Mouse (Mus musculus): ENCODE data around the gene S100pbp.

S100pbp gene

DNA sequence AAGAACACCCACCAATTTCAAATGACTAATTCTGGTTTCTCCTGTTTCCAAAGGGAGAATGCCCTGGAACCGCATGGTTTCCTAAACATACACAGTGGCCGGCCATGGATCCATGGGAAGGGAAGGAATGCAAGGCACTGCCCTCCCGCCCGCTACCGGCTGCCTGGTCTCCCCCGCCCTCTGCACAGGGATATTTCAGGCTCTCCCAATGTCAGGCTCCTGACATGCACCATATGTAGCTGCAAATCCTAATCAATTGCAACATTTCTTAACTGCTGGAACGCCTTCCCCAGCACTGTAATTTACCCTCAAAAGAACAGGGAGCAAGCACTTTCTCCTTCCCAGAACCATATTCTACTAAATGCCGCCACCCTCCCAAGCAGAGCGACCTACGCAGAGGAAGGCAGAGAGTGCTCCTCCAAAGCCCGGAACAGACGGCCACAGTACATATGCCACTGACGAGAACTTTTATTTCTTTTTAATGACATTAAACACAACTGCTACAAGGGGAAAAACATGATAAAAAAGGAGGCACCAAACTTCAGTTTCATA lies 41.9 kb downstream of the S100pbp start:
- no peak for DNase-seq (ENCODE audit: inconsistent ontology term)

DNA sequence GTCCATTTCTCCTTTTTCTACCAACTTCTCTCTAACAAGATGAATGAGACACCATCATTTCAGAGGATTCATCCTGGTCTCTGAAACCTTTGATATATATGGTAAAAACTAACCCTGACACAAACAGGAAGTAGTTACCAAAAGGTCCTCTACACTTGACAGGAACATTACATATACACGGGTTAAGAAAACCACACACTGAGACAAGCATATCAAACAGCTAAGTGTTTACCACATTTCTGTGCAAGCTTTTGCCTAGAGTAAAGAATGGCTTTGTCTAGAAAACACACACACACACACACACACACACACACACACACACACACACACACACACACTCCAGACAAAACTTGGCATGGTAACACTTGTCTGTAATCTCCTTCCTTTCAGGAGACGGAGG lies 43.1 kb downstream of the S100pbp start:
- DNase-seq (ENCODE audit: inconsistent ontology term): no peak

DNA sequence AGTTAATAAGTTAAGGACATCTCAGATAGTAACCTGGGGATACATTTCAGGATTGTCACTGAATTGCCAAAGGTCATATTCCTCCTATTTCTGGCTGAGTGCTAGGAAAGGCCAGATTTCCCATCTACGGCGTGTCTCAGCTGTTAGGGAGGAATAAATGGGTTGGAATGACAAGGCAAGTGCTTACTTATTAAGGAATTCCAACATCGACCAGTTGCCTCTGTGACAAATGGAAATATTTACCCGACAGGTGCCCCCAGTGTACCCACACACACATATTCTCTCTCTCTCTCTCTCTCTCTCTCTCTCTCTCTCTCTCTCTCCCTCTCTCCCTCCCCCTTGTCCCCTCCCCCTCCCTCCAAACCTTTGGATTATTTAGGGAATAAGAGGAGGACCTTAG lies 43.6 kb downstream of the S100pbp start:
- DNase-seq (ENCODE audit: inconsistent ontology term): no peak

DNA sequence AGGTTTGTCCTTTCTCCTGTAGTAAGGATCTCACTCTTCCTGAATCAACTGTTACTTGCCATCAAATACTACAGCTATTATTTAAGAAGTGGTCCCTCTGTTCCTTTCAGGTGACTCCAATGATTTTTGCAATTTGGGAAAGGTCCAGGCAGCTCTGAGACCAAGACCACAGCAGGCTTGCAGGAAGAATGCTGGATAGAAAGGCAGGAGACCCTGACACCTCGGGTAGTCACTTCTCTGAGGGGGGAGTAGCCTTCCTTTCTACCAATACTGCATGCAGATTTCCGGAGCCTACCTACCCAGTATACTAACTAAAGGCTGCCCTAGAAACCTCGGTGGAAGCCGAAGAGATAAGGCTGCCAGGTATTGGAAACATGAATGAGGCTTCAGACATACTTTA lies 44.1 kb downstream of the S100pbp start:
- DNase-seq (ENCODE audit: inconsistent ontology term): no peak

DNA sequence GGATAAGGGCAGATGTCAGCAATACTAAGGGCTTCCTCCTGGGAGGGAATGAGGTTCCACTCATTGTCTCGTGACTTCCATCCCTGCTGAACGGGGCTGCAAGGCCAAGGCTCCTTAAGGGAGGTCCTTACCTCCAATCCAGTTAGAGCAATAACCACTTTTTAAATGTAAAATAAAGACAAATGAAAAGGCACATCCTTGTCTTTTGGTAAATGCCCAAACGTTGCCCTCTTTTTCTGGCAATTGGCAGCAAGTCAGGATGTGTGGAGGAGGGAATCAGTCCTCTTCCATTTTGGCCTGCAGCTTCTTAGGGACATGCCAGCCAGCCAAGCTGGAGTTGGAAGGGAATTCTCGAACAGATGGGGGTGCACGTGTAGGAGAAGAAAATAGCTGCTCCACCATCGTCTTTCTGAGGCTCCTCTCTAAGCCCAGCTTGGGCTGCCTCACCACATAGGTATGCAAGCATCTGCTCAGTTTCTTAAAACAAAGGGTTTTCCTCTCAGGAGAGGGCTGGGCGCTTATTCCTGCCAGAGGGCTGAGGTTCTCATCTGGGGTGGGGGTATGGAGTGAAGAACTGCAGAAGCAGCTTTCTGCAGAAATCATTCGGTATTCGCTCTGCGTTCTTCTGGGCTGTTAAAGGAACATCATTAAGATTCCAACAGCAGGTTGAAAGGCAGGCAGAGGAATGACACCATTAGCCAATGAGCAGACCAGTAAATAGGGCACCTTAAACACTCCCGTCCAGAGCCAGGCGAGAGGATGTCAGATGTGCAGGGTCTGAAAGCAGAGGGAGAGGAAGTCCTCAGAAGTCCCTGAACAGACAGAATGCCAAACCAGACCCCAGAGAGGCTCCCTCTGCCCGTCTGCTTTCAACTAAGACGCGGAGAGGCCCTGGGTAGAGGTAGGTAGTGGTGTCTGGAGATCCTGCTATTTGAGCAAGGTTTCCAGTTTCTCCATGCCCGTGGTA lies 44.8 kb downstream of the S100pbp start:
- DNase-seq (ENCODE audit: inconsistent ontology term): peak; percentile 74

DNA sequence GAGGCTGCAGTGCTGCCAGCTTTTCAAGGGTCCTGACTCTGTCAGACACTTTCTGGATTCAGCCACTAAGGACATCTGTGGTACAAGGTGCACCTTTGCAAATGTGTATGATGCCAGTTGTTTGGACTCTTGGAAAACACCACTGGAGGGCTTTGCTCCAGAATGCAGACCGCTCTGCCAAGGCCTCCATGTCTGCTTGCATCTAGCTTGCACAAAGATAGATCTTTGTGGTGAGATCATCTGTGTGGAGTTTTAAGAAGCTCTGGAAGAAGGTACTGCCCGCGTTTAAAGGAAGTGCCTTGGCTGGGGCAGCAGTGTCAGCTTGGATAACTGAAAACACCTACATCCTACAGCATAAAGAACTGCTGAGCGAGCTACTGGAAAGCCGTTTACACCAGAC lies 46.0 kb downstream of the S100pbp start:
- DNase-seq (ENCODE audit: inconsistent ontology term): no peak

DNA sequence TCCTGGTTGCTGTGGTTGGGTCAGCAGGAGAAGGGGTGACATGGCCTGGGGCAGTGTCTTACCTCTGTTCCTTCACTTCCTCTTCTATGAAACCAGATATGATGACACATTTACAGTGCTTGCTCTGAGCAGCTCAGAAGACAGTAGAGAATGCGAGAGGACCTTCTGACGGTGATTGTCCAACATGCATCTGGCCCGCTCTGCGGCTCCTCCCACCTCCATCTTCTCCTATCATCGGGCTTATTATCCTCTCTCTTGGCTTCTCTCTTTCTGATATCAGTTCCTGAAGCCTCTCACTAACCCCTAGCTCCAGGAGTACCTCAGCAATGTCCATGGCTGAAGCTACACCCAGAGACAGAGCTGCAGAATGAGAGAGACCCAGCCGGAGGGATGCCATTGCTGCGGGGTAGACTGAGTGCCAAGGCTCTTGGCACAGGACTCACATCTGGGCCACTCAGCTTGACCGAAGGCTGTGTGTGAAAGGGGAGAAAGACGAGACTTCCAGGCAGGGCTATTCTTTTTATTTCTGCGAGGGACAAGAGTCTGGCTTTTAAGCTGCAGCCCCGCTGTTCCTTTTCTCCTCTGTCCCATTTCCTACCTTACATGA lies 47.0 kb downstream of the S100pbp start:
- DNase-seq (ENCODE audit: inconsistent ontology term): no peak

DNA sequence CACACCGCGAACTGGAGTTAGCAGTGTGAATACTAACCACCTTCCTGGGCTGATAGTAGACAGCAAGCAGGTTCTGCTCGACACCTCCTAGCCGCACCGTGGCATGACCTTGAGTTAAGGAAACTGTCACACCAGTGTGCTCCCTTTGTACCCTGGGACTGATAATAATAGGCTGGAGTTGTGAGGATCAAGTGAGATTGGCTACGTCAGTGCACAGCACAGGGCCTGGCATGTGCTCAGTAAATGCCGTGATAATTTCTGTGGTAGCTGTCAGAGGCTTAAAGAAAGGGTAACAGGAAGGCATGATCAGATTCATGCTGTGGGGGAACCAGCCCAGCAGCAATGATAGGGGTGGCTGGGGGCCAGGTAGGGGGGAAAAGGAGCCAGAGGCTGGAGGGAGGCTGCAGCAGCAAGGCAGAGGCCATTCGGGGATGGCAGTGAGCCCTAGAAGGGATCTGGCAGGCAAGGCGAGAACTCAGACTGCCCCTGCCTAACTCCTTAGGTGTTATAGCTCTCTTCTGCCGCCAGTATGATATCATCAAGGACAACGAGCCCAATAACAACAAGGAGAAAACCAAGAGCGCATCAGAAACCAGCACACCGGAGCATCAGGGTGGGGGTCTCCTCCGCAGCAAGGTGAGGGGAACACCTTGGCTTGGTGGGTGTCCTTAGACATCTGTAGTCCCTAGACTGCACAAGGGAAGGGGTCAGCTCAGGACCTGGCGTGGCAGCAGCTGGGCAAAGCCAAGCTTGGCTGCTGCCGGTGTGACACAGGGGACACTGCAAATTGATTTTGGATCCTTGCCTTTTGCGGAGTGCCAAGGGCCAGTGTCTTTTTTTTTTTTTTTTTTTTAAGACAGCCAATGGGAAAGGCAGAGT lies 47.7 kb downstream of the S100pbp start:
- DNase-seq (ENCODE audit: inconsistent ontology term): no peak

DNA sequence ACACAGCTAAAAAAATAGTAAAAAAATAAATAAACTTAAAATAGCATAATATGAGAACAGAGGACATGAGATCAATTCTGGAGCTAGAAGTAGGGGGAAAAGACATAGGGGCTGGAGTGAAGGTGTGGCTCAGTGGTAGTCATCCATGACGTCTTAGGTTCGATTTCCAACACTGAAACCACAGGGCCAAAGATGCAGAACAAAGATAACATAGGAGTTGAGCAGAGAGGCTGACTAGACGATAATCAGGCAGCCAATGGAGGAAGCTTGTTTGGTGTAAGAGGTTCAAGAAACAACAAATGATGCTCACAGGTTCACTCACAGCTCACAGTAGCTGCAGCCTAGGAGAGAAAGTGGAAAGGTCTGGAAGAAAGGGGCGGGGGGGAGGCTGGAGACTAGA lies 48.7 kb downstream of the S100pbp start:
- no peak for DNase-seq (ENCODE audit: inconsistent ontology term)

DNA sequence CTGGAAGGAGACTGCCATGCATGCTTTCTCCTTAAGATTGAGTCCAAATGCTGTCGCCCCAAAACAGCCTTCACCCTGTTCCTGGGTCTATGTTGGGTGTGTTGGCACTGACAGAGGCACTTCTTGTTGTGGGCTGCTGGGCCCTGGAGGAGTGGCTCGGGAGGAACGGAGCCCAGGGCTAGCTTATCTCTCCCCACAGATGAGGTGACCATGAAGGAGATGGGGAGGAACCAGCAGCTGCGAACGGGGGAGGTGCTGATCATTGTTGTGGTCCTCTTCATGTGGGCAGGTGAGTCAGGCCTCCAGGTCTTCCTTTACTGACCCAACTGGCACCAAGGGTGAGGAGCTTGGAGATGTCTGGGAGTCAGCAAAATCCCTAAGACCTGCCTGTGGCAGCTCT lies 49.9 kb downstream of the S100pbp start:
- no peak for DNase-seq (ENCODE audit: inconsistent ontology term)

DNA sequence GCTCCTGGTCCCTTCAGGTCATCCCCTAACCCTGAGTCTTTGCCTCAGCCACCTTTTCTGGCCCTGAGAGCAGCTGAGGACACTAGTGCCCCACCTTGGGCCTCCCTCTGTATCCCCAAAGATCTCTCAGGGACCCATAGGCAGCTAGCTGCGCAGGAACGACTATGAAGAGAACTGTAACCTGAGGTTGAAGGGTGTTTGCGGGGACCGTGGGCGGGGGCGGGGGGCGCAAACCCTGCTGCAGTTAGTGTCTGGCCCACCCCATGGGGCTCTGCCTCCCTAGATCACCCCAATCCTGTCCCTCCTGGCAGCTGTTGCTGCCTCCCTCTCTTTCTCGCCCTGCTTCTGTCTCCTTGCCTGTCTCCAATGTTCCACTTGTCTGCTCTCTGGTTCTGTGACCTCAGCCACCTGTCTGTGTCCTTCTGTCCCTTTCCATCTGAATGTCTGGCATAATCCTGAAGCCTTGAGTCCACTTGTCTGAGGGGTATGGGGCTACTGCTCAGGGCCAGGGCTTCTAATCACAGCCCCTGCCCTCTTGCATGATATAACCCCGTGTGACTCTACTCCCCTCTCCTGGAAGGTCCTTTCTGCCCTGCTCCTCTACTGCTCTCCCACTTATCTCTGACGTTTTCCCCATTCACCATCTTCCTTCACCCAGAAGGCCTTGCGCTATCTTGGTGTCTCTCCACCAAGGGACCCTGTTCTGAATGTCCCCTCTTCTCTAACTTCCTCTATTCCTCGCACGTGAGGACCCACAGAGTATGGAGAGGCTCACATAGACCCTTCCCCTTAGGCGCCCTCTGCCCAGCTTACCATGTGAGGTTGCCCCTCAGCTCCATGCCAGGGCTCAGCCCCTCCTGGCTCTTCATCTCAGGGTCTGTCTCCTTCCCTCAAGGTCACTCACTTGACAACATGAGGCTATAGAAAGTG lies 51.9 kb downstream of the S100pbp start:
- DNase-seq (ENCODE audit: inconsistent ontology term): no peak

DNA sequence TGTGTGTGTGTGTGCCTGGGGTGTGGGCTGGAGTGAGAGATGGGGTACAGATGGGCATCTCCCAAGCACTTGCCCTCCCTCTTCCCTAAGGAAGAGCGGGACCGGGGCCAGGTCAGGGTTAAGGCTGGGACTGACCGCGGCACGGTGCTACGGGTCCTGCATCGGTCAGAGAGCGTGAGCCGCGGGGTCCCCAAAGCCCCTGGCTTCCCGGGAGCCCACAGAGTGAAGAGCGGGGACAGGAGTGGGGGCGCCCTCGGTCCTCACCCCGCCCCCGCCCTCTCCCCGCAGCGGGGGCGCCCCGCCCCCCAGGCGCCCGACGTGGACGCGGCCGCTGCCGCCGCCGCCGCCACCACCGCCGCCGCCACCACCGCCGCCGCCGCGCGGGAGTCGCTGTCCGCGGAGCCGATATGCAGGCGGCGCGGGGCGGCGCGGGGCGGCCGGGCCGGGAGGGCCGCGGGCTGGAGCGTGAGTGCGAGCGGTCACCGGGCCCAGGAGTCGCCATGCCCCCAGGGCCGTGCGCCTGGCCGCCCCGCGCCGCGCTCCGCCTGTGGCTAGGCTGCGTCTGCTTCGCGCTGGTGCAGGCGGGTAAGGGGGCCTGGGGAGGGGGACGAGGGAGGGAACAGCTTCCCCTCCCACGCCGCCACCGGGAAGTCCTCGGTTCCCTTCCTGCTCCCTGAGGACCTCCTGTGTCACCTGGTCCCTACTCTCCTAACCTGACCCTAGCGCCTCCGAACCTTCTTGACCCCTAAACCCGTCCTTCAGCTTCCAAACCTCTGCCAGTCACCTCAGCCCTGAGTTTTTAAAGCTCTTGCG lies 52.7 kb downstream of the S100pbp start, which contains the start of gene Fndc5:
TSS of gene Fndc5 (plus strand) at position 421 of the 813 bp plus-strand sequence.
- no peak for DNase-seq (ENCODE audit: inconsistent ontology term)

DNA sequence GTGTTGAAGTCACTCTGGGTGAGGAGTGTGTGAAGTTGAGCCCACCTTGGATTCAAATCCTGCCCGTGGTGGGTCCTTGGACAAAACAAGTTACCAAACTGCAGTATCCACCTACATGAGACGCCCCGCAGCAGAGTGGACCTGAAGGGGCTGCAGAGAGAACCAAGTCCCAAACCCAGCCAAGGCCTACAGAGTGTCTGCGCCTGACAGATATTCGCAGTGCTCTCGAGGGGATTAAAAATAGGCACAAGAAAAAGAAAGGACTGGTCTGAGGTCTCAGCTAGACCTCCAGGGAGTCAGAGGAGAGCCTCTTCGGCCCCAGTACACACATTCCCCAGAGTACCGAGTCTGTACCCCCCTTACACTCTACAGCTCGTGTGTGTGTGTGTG lies 53.3 kb downstream of the S100pbp start:
- DNase-seq (ENCODE audit: inconsistent ontology term): no peak

DNA sequence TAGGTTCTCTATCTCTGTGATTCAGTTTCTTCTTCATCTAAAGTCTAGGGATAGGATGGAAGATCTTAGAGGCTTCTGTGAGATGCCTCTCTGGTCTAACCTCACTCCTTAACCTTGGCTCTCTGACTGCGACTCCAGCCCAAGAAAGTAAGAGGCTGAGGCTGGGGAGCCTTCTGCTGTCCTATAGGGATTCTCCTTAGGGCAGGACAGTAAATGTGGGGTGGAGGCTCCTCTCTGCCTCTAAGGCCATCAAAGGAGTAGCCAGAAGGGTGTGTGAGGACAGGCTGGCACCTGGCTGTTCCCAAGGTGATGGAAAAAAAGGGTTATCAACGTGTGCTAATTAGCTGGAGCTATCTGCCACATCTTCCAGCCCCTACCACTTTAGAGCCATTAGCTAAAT lies 53.9 kb downstream of the S100pbp start:
- no peak for DNase-seq (ENCODE audit: inconsistent ontology term)

DNA sequence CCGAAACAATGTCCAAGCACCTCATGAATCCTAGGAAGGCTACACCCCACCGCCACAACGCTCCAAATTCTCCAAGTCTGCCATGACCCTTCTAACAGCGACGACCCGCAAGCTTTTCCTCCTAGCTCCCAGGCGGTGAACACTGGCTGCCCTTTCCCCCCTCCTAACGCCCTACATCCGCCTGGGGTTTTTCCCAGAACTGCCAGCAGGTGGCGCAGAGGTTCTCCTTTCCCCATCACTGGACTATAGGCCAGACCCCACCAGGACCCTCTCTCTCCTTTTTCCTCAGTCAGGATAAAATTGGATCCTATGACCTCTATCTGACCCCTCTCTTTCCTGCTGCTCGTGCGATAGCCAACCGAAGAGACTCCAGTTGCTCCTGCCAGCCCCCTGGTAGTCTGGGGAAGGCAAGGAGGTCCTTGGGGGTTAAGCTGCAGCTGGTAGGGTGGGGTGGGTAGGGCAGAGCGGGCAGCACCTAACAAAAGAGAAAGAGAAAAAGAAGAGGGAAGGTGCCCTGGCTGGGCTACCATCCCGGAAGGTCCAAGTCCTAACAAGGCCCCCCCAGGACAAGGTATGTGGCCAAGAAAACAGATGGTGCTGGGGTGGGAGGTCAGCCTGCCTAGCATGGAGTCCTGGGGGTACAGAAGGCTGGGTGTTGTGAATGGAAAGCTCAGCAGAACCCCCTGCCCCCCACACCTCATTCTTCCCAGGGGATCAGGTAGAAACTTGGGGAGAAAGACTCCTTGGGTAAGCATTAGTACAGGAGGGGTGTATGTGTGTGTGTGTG lies 54.5 kb downstream of the S100pbp start:
- peak; percentile 62 for DNase-seq (ENCODE audit: inconsistent ontology term)

DNA sequence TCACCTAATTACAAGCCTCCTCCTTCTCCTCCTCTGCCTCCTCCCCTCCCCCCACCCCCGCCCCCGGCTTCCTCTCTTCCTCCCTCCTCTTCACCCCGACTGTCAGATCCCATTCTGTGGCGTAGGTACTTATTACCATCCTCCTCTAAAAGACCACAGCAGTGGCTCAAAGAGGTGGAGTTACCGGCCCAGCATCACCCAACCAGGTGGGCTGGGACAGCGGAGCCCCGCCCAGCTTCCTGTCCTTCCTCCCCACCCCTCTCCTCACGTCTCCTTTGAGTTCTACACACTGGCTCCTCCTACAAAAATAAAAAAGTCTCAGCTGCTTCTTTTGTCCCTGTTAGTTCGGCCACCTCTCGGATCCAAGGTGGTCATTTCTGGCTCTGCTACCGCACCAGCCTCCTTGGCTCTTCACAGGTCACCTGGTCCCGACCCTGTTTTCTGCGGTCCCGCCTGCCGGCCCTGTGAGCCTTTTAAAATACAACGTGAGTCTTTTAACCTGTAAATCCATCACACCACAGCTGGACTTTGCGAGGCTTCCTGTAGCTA lies 58.7 kb downstream of the S100pbp start:
- DNase-seq (ENCODE audit: inconsistent ontology term): no peak

DNA sequence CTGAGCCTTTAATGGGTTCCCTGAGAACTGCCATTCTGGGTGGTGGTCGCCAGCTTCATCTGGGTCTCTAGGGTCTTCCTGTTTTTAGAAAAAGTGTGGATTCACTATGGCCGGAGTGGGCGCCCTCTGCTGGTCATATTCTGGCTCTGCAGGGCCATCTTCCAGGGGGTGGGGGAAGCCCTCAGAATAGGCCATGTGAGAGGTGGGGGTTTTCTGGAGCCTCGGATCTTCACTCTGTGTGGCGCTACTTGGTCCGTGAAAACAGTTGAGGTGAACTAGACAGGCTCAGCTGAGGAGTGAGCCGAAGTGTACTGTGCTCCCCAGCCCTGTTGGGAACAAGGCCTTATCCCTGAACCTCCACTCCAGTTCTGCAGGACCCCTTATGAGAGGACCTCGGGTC lies 59.4 kb downstream of the S100pbp start:
- peak; percentile 50 for DNase-seq (ENCODE audit: inconsistent ontology term)

DNA sequence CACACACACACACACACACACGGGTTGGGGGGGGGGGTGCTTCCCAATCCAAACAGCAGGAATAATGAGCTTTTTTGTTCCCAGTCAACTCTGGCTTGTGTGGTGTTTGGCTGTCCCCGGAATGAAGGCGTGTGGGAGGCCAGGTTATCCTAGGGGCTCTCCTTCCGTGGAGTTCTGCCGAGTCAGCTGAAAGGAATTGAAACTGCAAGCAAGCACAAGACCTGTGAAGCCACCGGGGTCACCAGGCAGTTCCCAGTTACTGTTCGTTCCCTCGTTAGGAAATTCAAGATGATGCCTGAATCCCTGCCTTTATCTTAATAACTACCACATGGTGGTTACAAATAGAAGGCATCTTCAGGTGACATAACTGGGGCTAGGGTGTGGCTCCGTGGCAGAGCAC lies 60.1 kb downstream of the S100pbp start:
- no peak for DNase-seq (ENCODE audit: inconsistent ontology term)
